Mouse (Mus musculus) T-helper 17 cell (primary cell): ENCODE measurements at regions not wholly inside any gene's neighbourhood (a gene's known extent, or its start where the extent isn't known, plus 50 kb on each side); places are given as distances from the start of the nearest gene placed in this dataset.

Experiments used
- in situ Hi-C, 2 experiments: fragments of 300-600 bp; cut with MboI, MseI; formaldehyde crosslinking; loops; 1 replicate in 1 of 2; 2 replicates in 1 of 2; pipeline ENCODE4 v1.15.1; 2025; ENCODE audit warnings: high pct_unique_total_duplicates in 2 of 2

DNA sequence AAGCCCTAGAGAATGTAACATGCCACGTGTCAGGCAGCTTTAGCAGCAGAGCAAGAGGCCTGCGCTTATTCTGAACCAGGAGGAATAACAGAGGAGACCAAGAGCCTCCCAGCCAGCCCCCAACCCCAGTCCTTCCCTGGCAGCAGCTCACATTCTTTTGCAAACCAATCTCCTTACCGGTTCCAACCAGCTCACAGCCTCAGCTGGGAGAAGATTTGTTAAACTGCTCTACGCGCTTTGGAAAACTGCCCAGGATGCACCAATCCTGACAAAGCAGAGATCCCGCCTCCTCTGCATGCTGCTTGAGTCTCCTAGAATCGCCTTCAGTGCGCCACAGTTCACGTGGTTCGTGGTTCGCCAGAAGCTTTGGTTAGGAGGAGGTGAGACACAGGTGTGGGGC, 51.8 kb downstream of the Gm9376 start:
- in situ Hi-C loops = loop anchor here in 1 of 2 experiments (25.0 kb wide), 1 partner anchor 1606 kb away; no protein-coding TSS in a partner anchor

DNA sequence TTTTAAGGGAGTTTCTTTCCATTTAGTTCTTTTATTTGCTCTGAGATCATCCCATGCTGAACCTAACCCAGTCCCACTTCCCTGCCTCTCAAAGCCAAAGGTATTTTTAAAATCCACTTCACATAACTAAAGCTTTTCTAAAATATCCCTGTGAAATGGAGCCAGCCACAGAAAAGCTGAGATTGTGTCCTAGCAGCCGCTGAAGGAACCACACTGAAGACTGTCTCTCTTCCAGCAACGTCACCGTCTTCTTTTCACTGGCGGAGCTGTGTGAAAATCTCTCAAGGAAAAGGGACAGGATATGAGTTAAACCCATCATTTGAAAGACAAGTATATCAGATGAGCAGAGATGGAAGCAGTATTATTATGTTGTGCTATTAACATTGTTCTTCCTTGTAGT, 53.3 kb downstream of the Gm9376 start:
- in situ Hi-C loops = loop anchor here in 1 of 2 experiments (25.0 kb wide), 1 partner anchor 1608 kb away; no protein-coding TSS in a partner anchor

DNA sequence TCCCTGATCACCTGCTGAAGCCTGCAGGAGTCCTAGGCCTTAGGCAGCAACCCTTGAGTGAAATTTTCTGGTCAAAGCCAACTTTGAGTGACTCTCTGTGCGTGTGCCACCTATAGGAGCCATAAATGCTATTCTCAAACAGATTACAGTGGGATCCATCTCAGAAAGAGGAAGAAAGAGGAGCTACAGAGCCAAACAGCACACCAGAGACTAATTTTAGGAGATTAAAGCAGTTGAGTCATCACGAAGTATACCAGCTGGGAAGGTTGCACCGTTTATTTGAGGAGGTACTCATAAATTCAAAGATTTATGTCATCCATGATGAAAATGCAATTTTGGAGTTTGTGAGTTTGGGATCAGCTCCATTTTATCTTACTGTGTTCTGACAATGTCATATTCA, 54.3 kb downstream of the Gm9376 start:
- in situ Hi-C loops = loop anchor here in 1 of 2 experiments (25.0 kb wide), 1 partner anchor 1609 kb away; no protein-coding TSS in a partner anchor

DNA sequence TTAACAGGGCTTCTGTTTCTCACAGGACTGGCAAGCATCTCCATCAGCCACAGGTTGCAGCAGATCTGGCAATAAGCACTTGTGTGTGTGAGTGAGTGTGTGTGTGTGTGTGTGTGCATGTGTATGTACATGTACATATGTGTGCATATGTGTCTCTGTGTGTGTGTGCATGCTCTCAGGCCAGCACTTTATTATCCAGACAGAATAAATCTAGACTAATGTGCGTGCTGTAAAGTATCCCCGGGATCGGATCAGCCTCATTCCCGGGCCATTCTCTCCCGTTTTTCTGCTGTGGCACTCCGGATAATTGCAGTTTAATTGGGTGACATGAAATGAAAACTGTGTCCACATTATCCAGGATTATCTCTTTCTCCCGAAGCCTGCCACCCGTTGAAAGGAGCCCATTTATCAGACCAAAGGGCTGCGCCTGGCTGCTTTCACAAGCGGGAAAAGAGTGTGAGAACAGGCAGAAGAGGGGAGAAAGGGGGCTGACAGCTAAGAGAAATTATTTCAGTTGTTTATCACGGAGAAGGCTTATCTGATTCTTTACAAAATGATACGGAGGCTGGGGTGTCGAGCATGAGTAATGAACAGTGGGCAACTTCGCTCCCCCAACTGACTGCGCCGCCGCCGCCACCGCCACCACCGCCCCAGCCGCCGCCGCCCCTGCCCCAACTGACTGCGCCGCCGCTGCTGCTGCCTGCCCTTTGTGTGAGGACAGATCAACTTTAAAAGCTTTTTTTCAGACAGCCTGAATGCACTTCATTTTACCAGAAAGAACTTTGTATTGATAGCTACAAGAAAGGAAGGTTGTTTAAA, 55.5 kb downstream of the Gm9376 start:
- in situ Hi-C loops = loop anchor here in 1 of 2 experiments (25.0 kb wide), 1 partner anchor 1610 kb away; no protein-coding TSS in a partner anchor

DNA sequence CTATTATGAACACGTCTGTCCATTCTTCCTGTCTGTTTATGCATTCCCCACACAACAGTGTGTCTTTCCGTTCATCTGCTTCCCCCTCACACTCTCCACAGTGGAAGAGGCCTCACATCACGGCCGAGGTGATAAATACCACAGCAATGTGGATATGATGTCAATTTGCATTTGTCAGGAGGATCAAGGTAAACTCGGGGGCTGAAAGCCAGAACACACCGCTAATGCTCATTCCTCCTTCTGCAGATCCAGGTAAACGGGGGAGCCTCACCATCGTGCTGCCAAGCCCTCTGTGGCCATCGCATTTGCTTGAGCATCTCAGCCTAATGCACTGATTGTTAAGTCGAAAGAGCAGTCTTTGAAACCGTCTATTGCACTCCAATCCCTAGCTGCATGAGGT, 56.1 kb downstream of the Gm9376 start:
- in situ Hi-C loops = loop anchor here in 1 of 2 experiments (25.0 kb wide), 1 partner anchor 1611 kb away; no protein-coding TSS in a partner anchor

DNA sequence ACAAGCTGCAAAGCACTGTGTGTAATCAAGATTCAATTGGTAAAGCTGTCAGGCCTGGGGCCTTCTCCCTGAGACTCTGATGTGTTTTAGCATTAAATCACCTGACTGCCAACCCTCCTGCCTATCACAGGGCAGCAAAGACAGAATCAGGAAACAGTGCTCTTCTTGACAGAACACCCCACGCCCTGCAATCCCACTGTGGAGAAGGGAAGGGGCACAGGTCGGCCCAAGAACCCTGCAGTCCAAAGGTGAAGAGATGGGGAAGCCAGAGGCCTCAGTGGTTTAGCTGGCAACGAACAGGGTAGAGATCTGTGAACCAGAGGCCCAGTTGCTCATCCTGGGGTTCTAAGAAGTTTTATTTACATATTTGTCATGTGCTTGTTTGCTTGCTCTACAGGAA, 71.3 kb downstream of the Gm9376 start:
- in situ Hi-C loops = no loop called here

DNA sequence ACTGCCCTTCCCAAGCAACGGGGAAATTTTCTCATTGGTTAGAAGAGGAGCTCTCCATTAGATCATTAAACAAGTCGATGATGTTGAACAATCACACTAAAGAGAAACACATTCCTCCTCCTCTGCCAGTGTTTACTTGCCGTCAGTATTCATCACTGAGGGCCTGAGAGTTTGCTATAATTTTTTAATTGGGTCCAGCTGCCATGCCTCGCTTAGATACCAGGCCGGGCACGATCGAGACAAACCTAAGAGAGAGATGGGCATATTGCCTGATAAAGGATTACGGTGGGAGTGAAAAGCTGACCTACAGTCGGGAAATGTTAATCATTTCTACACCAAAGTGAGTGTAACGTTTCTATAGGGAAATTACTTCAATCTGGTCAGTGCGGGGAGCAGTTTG, 96.2 kb downstream of the Gm9376 start:
- in situ Hi-C loops = no loop called here

DNA sequence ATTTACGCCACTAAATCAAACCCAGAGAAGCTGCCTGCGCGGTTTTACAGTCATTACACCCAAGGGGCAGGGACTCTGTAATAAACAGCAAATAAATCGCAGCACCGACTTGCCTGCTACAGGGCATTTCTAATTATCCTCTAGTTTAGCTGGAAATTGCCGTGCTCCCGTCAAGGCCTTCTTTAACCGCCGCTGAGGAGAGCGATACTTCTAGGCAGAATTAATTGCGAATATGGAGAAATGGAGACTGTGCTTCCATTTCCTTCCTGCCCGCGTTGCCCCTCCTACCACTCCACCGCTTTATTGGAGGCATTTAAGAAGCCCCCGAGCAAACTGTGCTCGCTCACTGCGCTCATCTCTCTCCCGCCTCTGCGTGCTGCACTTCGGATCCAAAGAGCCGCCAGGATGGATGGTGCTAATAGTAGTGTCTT, 96.6 kb downstream of the Gm9376 start:
- in situ Hi-C loops = no loop called here

DNA sequence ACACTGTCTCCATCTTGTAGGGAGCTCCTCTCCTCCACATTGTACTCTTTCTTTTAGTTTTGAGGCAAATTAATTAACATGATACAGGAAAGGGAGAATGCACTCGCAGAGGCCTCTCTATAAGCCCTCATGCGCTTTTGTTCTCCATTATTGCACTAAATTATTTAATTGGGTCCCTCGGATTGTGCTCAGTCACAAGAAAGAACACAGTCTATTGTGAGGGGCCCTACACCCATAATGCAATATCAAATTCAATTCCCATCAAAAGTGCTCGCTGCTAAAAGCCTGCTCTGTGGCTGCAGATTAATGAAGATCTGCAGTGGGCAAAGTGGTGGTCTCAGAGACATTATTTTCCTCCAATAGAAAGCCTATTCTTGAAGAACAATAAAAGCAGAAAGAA, 99.8 kb downstream of the Gm9376 start:
- in situ Hi-C loops = no loop called here

DNA sequence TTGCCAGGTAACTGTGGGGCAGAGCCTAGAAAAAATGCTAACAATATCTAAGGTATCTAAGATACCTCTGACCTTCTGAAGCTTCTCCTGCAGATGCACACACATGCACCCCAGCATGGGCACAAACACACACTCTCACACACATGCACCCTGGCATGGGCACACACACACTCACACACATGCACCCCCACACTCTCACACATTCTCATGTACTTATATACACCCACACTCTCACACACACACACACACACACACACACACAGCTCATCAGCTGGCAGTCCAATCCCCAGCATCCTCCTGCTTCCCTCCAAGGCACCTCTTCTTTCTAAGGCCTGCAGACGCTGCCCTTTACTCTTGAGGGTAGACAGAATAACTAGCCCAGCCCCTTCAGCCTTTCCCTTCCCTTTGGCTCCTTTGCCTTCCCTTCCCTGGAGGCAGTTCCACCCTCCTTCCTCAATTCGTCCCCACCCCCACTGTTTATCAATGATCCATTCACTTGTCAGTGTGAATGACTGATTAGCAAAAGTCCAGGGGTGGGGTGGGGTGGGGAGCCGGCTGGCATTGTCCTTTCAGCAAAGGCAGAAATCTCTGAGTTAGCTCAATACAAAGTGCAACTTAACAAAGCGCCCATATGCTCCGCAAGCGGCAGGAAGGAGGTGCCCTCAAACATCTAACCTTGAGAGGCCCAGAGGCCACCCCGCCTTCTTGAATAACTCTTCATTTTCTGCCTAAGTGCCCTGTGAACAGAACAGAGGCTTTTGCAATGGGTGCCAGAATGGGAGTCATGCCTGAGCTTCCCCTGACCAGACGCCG, 102.1 kb downstream of the Gm9376 start:
- in situ Hi-C loops = no loop called here

DNA sequence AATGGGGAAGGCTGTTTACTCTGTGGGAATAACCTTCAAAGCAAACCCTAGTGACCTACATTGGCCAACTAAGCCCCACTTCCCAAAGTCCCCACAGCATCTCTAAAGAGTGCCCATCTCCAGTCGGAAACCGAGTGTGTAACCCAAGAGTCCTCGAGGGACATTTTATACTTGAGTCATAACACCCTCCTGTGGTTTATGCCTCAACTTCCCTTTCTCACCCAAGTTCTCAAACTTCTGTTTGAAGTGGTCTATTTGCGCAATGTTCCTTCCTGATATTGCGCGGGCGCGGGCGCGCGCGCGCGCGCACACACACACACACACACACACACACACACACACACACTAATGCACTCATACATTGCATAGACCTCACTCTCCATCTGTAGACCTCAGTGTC, 104.6 kb downstream of the Gm9376 start:
- in situ Hi-C loops = no loop called here

DNA sequence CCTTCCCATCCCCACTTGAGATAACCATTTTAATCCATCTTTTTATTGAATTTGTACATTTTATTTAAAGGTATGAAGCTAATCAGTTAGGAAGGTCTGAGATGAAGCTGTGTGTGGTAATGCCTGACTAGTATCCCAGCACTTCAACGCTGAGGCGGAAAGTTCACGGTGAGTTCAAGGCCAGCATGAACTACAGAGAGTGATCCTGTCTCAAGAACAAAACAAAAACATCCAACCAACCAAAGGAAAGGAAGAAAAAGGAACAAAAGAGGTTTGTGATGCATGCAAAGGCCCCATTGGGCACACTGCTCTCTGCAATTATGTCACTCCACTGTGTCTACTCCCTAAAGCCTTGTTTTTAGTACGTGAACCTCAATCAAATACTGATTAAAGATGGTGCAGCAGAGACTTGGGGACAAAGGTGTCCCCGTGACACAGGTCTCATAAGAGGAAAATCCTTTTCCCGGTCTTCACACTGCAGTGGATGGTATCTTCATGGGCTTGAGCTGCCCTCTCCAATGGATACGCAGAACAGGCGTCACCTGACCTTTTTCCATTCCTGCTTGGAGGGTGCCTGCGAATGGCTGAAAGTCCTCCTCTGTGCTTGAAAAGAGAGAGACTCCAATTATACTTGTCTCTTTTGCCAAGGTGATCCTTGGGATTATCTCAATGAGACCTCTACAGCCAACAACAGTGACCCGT, 108.2 kb downstream of the Gm9376 start:
- in situ Hi-C loops = no loop called here

DNA sequence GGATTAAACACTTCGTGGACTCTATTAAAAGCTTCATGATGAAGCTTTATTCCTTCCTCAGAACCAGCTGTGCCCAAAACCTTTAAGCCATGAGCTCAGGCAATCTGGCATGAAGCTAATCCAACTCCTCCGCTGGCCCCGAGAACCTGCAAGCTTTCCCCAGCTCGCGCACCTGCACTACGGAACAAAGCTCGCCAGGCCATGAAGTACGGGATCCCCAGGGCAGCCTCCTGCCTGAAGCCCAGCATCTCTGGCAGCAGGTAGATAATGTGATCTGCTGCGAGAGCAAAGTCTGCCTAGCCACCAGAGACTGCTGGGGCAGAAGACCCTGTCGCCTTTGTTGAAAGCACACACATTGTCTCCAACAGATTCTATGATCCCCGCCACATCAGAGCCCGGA, 108.9 kb downstream of the Gm9376 start:
- in situ Hi-C loops = no loop called here

DNA sequence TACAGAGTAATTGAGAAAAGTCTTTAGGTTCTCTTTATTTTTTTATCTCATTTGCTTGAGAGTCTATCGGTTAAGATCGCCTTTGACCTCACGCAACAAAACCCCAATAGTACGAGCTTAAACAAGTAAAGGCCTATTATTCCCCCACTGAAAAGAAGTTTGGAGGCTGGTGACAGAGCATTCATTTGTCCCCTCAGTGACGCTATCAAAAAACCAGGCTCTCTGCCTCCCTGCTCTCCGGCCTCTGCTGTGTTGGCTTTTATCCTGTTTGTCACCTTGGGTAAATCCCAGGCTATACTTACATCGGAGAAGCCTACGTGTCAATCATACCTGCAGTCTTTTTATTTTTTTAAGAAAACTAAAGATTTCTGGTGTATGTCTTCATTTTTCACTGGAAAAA, 112.9 kb downstream of the Gm9376 start:
- in situ Hi-C loops = no loop called here

DNA sequence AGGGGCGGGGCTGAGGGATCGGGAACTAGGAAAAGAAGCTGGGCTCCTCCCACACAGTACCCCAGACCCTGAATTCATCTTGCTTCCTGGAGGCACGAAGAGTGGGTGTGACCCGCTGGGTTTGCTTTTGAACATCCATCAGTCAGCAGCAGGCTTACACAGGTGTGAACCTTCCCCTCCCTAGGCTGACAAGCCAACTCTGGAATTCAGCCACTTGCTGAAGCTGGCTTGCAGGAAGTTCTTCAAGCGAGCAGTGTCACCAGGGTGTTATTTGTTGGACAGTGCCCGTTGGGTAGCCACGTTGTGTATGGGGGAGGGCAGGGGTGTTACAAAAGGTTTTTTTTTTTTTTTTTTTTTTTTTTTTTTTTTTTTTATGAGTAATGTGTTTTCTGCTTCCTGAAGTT, 118.8 kb downstream of the Gm9376 start:
- in situ Hi-C loops = no loop called here

DNA sequence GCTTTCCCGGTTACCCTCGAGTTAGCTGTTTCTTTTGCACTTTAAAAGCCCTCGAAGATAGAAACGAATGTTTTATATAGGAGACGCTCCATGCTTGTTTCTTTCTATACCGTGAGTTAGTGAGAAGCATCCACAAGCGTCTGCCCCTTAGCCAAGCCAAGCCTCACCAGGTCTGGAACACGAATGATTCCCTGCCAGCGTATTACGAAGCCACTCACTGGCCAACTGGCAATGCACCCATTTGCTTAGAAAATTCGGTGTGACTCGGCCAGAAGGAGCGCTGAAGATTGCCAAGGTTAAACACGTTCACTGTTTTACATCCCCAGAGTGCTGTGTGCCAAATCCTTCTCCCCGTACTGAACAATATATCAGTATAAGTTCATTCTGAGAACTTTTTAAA, 121.3 kb downstream of the Gm9376 start:
- in situ Hi-C loops = no loop called here

DNA sequence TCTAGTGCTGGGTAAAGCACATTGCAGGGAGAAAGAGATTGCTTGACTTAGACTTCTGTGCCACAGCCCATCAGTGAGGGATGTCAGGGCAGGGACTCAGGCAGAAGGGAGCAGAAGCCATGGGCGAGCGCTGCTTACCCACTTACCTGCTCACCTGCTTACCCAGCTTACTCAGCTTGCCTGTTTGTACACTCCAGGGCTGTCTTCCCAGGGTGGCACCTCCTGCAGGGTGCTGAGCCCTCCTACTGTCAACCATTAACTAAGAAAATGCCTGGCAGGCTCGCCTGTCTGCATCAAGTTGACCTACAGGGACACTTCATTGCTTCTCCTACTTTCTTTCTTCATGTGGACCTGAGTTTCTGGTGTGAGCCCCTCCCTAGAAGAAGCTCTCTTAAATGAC, 124.0 kb downstream of the Gm9376 start:
- in situ Hi-C loops = loop anchor here in 1 of 2 experiments (5.0 kb wide), 1 partner anchor 1263 kb away; no protein-coding TSS in a partner anchor

DNA sequence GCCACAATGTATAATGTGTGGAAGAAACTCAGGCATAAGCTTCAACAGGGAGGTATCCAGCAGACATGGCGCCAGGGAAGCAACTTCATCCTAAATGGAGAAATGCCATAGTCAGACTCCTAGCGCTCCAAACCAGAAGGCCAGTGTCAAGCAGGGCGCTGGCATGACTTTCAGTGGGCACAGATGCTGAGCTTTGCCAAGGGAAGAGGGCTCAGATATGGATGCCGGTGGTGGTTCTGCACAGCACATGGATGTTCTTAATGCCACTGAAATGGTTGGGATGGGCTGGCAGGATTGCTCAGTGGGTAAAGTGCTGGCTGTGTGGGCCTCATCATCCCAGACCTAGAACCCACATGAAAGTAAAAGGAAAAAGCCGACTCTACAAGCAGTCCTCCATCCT, 124.8 kb downstream of the Gm9376 start:
- in situ Hi-C loops = loop anchor here in 1 of 2 experiments (5.0 kb wide), 1 partner anchor 1264 kb away; no protein-coding TSS in a partner anchor

DNA sequence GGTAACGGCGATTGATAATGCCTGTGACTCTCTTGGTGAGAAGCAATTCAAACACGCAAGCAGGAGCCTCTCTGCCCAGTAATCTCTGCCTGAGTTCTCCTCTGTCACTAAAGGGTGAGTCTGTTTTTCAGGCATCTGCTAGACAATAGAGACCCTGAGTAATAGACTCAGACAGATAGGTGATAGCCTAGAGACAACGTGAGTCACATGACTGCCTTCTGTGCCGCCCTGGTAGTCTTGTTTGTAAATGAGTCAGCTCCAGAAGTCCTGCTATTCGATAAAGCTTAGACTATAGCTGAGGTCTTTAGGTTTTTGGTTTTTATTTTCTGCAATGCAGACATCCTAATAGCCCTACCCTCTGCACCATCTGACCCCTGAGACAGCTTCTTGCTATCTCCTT, 126.9 kb downstream of the Gm9376 start:
- in situ Hi-C loops = loop anchor here in 1 of 2 experiments (5.0 kb wide), 1 partner anchor 1266 kb away; no protein-coding TSS in a partner anchor

DNA sequence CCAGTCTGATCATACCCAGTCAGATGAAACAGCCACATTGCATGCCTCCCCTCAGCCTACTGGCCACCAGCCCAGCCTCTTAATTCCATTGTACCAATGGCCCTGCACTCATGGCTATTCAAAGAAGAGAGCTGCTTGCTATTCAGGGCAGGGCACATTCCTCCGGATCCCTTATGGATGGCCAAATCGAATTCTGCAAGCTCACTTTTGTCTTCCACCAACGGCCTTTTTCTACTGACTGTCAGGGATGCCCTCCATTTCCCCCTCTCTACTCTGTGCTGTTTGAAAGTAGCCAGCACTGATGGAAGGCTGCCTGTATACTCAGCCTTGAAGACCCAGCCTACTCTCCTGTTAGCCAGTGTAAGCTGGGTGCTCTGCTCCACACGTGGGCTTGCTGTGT, 147.5 kb downstream of the Gm9376 start:
- in situ Hi-C loops = no loop called here

DNA sequence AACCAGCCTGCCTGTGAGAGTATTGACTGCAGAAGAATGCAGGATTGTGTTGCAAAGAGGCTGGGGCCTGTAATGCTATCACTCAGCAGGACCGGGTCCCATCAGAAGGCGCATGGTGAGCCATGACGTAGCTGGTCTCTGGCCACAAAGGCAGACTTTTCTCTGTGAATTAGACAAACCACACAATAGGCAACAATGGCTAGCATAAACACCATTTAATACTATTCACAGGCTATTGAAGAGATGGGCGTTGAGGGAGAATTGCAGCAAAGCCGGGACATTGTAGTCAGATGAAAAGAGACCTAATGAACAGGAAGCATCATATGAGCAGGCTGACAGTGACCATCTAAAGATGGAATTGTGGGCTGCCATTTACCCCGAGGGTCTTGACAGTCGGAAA, 149.4 kb downstream of the Gm9376 start:
- in situ Hi-C loops = no loop called here
